Mouse (Mus musculus): Measurements from ENCODE around the gene Smarcc2.

GRCm38 (mm10) chr10:128429454-128429853 is 29.6 kb upstream of the Smarcc2 start:
- TF ChIP-seq POLR2A (IDR thresholded peaks at IDR 0.05; ENCODE audit: insufficient read depth, low read length) (no peak), CTCF (IDR thresholded peaks at IDR 0.05; ENCODE audit: low read depth, low read length) (no peak), EP300 (IDR thresholded peaks at IDR 0.05; ENCODE audit: insufficient read depth, low read depth, low read length) (no peak)

All from ES-Bruce4 (cell line).